Mouse (Mus musculus) liver, embryonic 14.5 days (tissue): ENCODE measurements at regions not wholly inside any gene's neighbourhood (a gene's known extent, or its start where the extent isn't known, plus 50 kb on each side); places are given as distances from the start of the nearest gene placed in this dataset.

Source experiments
- ATAC-seq: fragments of 200-750 bp; cut with Nextera tagmentation; 2 replicates; pipeline ENCODE4 v1.8.0; 2017; ENCODE audit warnings: moderate number of reproducible peaks, mild to moderate bottlenecking, moderate library complexity; ENCODE audit not compliant: insufficient read depth
- DNase-seq, 3 experiments: peaks; one replicate each; pipeline ENCODE4 v3.0.0-alpha.2; 2012 to 2013; ENCODE audit warnings: low read depth in 3 of 3, low spot score in 3 of 3
- H3K27ac ChIP-seq: fragments of 300-500 bp; sonication (generic); 2 replicates; pipeline ENCODE4 v1.5.1; 2014; ENCODE audit warnings: moderate library complexity, mild to moderate bottlenecking, control low read depth, inconsistent platforms
- H3K27me3 ChIP-seq: fragments of 300-500 bp; sonication (generic); 2 replicates; pipeline ENCODE4 v1.6.1; 2014; ENCODE audit warnings: mild to moderate bottlenecking, low read length, moderate library complexity; ENCODE audit not compliant: control insufficient read depth, insufficient read depth
- H3K36me3 ChIP-seq: fragments of 300-500 bp; sonication (generic); replicated peaks from 2 replicates; pipeline ENCODE4 v1.6.1; 2014; ENCODE audit warnings: low read depth; ENCODE audit not compliant: control insufficient read depth, insufficient read depth
- H3K4me1 ChIP-seq, 2 experiments: fragments of 200-500 bp in 1 of 2; fragments of 300-500 bp in 1 of 2; sonication (generic) in 1 of 2; replicated peaks; 2 replicates each; pipeline ENCODE4 v1.6.1; 2012 to 2014; ENCODE audit warnings: antibody characterized with exemption in 1 of 2, inconsistent platforms in 1 of 2, low read length in 1 of 2; ENCODE audit not compliant: control insufficient read depth in 2 of 2, insufficient read depth in 2 of 2
- H3K4me2 ChIP-seq: fragments of 300-500 bp; sonication (generic); 2 replicates; pipeline ENCODE4 v1.6.1; 2014; ENCODE audit warnings: low read depth, mild to moderate bottlenecking, control low read depth, moderate library complexity
- H3K4me3 ChIP-seq, 2 experiments: fragments of 200-500 bp in 1 of 2; fragments of 300-500 bp in 1 of 2; sonication (generic) in 1 of 2; 2 replicates each; pipeline ENCODE4 v1.5.1; 2012 to 2014; ENCODE audit warnings: low read depth in 2 of 2, low read length in 2 of 2, mild to moderate bottlenecking in 2 of 2, control low read depth in 1 of 2, inconsistent platforms in 1 of 2, moderate library complexity in 1 of 2; ENCODE audit not compliant: insufficient read depth in 1 of 2
- H3K9ac ChIP-seq: fragments of 300-500 bp; sonication (generic); replicated peaks from 2 replicates; pipeline ENCODE4 v1.6.1; 2014; ENCODE audit warnings: mild to moderate bottlenecking, control low read depth, moderate library complexity
- H3K9me3 ChIP-seq: fragments of 300-500 bp; sonication (generic); 2 replicates; pipeline ENCODE4 v1.6.1; 2016; ENCODE audit warnings: low read length, mixed read lengths; ENCODE audit not compliant: control insufficient read depth
- CTCF ChIP-seq: IDR thresholded peaks from 2 replicates; pipeline ENCODE4 v1.5.1; 2016; ENCODE audit warnings: antibody characterized with exemption, low read depth, control low read depth
- EP300 ChIP-seq: IDR thresholded peaks from 2 replicates; pipeline ENCODE4 v1.6.1; 2016; ENCODE audit warnings: antibody characterized with exemption, low read depth
- WGBS: fragments of 180-500 bp; shearing (Covaris S2); extraction: QIAGEN DNeasy Blood & Tissue Kit; methylation state at CpG from one replicate; pipeline ENCODE4 v1.1.7; 2014; ENCODE audit not compliant: insufficient replicate concordance; 5-methylcytosine and 5-hydroxymethylcytosine counted together

DNA sequence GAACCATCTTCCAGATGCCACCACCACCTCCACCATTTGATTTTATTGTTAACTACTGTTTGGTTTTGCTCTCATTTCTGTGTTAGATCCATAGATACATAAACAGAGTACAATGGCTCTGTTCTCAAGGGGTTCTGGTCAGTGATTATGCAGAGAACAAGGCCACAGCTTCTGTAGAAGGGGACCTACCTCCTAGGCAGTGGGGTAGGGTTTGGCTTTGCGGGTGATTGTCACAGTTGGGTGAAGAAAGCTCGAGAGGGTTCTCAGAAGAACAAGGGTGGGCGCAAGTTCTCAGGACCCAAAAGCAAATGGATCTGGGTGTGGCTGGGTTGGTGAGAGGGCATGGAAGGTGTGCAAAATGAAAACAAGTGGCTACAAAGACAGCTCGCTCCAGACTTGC, 100.8 kb upstream of the Nxpe4 start:
- Histone ChIP-seq H3K9me3 (no peaks in the 10 kb centered on the region), H3K9ac (no peak overlapping the region), H3K4me3 (no peak overlapping the region), H3K36me3 (no peaks in the 10 kb centered on the region), H3K4me2 (no peak overlapping the region), H3K4me1 (no peaks in the 10 kb centered on the region), H3K27ac (no peak overlapping the region), H3K27me3 (no peaks in the 10 kb centered on the region)
- WGBS: 57% methylated on average over 4 of the region's 4 CpGs
- no peak for TF ChIP-seq CTCF
- no peak for TF ChIP-seq EP300
- DNase-seq (no peak), ATAC-seq (no peak)

DNA sequence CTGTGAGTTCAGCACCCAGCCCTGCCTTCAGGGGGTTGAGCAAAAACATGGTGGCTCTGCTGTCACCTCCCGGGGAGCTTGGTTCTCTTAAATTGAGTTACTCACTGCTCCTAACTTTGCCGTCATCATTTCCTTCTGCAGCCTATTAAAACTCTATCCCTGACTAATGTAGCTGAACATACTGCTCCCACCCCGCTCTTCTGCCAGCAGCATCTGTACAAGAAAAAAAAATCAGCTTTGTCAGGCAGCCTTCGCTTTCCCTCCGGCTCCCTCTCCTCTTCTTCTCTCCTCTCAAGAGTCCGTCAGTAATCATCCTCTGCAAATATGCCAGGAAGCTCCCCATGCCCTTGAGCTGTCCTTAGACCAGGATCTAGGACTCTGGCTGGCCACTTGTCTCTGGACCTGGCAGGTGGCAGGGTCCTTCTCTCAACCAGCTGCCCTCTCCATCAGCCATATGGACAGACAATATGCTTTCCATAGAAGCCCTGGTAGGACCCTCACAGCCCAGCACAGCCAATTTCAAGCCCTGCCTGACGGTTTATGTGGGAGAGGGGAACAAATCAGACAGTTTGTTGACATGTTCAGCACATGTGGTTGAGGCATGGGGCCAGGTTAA, 95.0 kb upstream of the Nxpe4 start:
- Histone ChIP-seq H3K36me3 (no peaks in the 10 kb centered on the region), H3K9me3 (no peaks in the 10 kb centered on the region), H3K27me3 (no peaks in the 10 kb centered on the region), H3K9ac (no peak overlapping the region), H3K4me1 (no peaks in the 10 kb centered on the region), H3K27ac (no peak overlapping the region), H3K4me2 (no peak overlapping the region), H3K4me3 (no peak overlapping the region)
- TF ChIP-seq EP300 (no peak), CTCF (no peak)
- 63% methylated on average over 7 of the region's 7 CpGs for WGBS
- no peak for ATAC-seq
- no peak for DNase-seq

DNA sequence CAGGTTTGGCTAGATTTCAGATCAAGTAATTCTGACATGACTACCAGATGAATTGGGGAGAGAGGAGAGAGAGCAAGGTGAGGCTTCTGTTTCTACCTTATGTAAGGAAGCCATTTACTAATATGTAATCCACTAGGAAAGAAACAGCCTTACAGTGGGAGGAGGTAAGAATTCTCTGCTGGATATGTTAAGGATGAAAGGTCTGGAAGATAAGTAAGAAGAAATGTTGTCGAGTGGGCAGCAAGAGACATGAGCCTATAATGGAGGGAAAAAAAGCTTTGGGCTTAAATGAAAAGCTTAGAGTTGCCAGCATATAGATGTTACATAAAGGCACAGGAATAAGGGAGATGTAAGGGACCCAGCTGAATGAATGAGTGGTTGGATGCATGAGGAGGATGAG, 89.2 kb upstream of the Nxpe4 start:
- Histone ChIP-seq H3K4me1 (no peaks in the 10 kb centered on the region), H3K9me3 (no peaks in the 10 kb centered on the region), H3K9ac (no peak overlapping the region), H3K4me2 (no peak overlapping the region), H3K27ac (no peak overlapping the region), H3K4me3 (no peak overlapping the region), H3K36me3 (no peaks in the 10 kb centered on the region), H3K27me3 (no peaks in the 10 kb centered on the region)
- 37% methylated on average over 1 of the region's 1 CpGs for WGBS
- TF ChIP-seq CTCF (no peak), EP300 (no peak)
- ATAC-seq (no peak), DNase-seq (no peak)

DNA sequence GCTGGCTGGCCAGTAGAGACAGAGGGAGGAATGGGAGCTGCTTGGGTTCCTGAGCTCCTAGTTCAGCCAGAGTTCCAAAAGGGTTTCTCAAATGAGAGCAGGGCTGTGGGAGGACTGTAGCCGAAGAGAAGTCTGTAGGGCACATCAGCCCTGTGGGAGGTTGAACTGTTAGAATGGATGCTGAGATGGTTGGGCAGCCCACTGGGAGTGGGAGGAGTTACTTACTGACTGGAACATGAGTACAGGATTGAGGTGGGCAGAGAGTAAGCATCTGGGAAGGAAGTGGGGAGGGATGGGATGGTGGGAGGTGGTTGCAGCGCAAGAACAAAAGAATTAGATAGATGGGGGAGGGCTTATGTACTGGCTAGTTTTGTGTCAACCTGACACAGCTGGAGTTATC, 88.7 kb upstream of the Nxpe4 start:
- Histone ChIP-seq H3K36me3 (no peaks in the 10 kb centered on the region), H3K27ac (no peak overlapping the region), H3K9me3 (no peaks in the 10 kb centered on the region), H3K9ac (no peak overlapping the region), H3K27me3 (no peaks in the 10 kb centered on the region), H3K4me2 (no peak overlapping the region), H3K4me3 (no peak overlapping the region), H3K4me1 (no peaks in the 10 kb centered on the region)
- DNase-seq (no peak), ATAC-seq (no peak)
- 47% methylated on average over 2 of the region's 2 CpGs for WGBS
- TF ChIP-seq EP300: no peak
- no peak for TF ChIP-seq CTCF

DNA sequence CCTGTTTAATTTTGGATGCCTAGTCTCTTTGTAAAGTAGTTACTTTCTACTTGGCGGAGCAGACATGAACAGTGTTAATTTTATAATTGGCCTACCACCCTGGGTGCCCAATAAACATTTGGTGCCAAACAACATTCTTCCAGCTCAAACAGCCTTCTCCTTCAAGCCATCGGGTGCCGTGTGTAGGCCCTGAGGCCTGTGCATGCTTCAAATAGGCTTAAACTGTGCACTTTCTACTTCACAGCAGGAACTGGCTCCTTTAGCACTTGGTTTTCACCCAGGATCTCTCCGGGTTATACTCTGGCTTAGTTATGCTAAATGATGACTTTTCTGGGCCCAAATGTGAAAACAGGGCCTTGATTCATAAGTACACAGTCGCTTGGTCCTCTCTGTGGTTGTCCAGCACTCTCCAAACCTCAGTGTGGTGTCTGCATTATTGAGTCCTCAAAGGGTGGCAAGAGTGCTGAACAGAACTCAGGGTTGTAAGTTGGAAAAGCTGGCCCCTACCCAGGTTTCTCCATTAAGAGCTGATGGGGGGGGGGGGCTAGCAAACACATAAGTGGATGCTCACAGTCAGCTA, 86.1 kb upstream of the Nxpe4 start:
- H3K36me3 ChIP-seq: no peaks in the 10 kb centered on the region
- H3K4me1 ChIP-seq: no peaks in the 10 kb centered on the region
- ATAC-seq (no peak), DNase-seq (no peak)
- TF ChIP-seq EP300: no peak
- TF ChIP-seq CTCF: no peak
- no peaks in the 10 kb centered on the region for H3K27me3 ChIP-seq
- H3K4me2 ChIP-seq: no peak overlapping the region
- H3K27ac ChIP-seq: no peak overlapping the region
- WGBS: 51% methylated on average over 5 of the region's 5 CpGs
- no peak overlapping the region for H3K9ac ChIP-seq
- no peak overlapping the region for H3K4me3 ChIP-seq
- no peaks in the 10 kb centered on the region for H3K9me3 ChIP-seq
